Mouse (Mus musculus) ES-E14 (cell line): ENCODE data around the gene Cyp2d40. TPM values are rescaled to one million over a fixed set of nuclear protein-coding genes. Genes with fewer than 3 reads are reported as not detected.

Source experiments
- DNase-seq: peaks from one replicate; pipeline ENCODE4 v3.0.0-alpha.2; 2013; ENCODE audit warnings: low read depth, low spot score
- H3K27ac ChIP-seq: 2 replicates; pipeline ENCODE4 v1.5.1; 2012; ENCODE audit warnings: low read depth, mild to moderate bottlenecking, low read length, moderate library complexity, mixed read lengths; ENCODE audit not compliant: poor library complexity, insufficient read depth, severe bottlenecking
- H3K36me3 ChIP-seq: 2 replicates; pipeline ENCODE4 v1.6.1; 2012; ENCODE audit warnings: mild to moderate bottlenecking, low read length, moderate library complexity, mixed read lengths; ENCODE audit not compliant: control insufficient read depth, poor library complexity, insufficient read depth, severe bottlenecking
- H3K4me1 ChIP-seq, 2 experiments: fragments of 150-350 bp in 1 of 2; sonication (generic) in 1 of 2; 2 replicates each; pipeline ENCODE4 v1.6.1; 2012; ENCODE audit warnings: low read length in 2 of 2, mild to moderate bottlenecking in 1 of 2, mixed read lengths in 1 of 2; ENCODE audit not compliant: control insufficient read depth in 2 of 2, insufficient read depth in 2 of 2, poor library complexity in 1 of 2
- H3K4me3 ChIP-seq, 2 experiments: fragments of 150-350 bp in 1 of 2; sonication (generic) in 1 of 2; 2 replicates each; pipeline ENCODE4 v1.5.1; 2012; ENCODE audit warnings: low read length in 2 of 2, low read depth in 1 of 2, mild to moderate bottlenecking in 1 of 2, mixed read lengths in 1 of 2; ENCODE audit not compliant: insufficient read depth in 1 of 2, poor library complexity in 1 of 2, severe bottlenecking in 1 of 2
- H3K9ac ChIP-seq: 2 replicates; pipeline ENCODE4 v1.6.1; 2012; ENCODE audit warnings: low read depth, mild to moderate bottlenecking, low read length, mixed read lengths; ENCODE audit not compliant: poor library complexity, insufficient read depth, severe bottlenecking
- H3K9me3 ChIP-seq: fragments of 150-350 bp; sonication (generic); 2 replicates; pipeline ENCODE4 v1.6.1; 2012; ENCODE audit warnings: low read depth, mild to moderate bottlenecking, low read length; ENCODE audit not compliant: control insufficient read depth, insufficient read depth
- CHD2 ChIP-seq: IDR thresholded peaks from 2 replicates; pipeline ENCODE4 v1.6.1; 2014; ENCODE audit warnings: mild to moderate bottlenecking, low read depth, low read length, inconsistent platforms
- HCFC1 ChIP-seq: IDR thresholded peaks from 2 replicates; pipeline ENCODE4 v1.6.1; 2012; ENCODE audit warnings: low read length, inconsistent platforms, borderline replicate concordance; ENCODE audit not compliant: insufficient read depth
- MAFK ChIP-seq: IDR thresholded peaks from 2 replicates; pipeline ENCODE4 v1.6.1; 2014; ENCODE audit warnings: mild to moderate bottlenecking, low read depth, low read length, inconsistent platforms; ENCODE audit not compliant: insufficient read depth
- ZC3H11A ChIP-seq: IDR thresholded peaks from 2 replicates; pipeline ENCODE4 v1.6.1; 2012; ENCODE audit warnings: low read depth, mild to moderate bottlenecking, inconsistent platforms, low read length, borderline replicate concordance
- ZNF384 ChIP-seq: IDR thresholded peaks from 2 replicates; pipeline ENCODE4 v1.6.1; 2012; ENCODE audit warnings: low read depth, low read length, inconsistent platforms
- in situ Hi-C, 2 experiments: fragments of 600-800 bp; cut with MboI; formaldehyde crosslinking; loops; one replicate each; pipeline ENCODE4 v1.15.1; 2025; ENCODE audit warnings: low sequenced_read_pairs in 2 of 2, inconsistent platforms in 1 of 2; ENCODE audit not compliant: unreplicated experiment in 2 of 2
- total RNA-seq: library from RNA; depleted of rRNA; stranded (reverse); fragments of 300-350 nt; gene quantifications from 2 replicates; pipeline ENCODE4 v1.2.3, GENCODE M21; 2012; rRNA removed

Cyp2d40 gene
- total RNA-seq, result not detected in 2 replicates

DNA sequence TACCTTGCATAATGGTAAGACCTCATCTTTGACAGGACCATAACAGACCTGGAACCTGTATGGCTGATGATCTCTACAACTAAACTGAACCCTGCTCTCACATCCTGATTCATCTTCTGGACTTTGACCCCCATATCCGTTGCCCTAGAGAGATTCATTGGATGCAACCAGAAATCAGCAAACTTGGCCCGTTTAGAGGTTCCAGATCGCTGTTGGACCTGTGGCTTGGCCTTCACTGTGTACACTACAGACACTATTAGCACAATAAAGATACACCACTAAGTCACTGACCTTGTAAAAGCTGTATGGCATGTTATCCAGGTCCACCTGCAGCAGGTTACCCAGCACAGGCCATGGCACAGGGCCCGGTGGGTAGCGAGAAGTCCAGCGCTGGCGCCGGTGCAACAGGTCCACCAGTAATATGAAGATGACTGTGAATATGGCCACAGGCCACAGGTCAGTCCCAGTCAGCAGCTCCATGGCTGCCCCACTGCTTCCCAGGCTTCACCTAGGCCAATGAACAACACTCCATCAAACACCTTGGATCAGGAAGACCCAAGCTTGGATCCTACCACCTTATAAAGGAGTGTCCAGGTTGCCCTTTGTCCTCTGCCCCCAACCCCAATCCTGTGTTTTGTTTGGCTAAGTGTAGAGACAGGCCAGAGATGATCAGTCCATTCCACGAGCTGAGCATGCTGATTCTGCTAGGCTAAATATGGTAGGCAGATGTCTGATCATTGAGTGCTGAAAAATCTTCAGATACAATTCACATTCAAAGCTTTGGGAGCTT lies at the start of gene Cyp2d40:
Gene Cyp2d40 (minus strand): TSS at position 553 of the 790 bp plus-strand sequence.
- in situ Hi-C loops, result no loop called here
- no peak for DNase-seq
- Histone ChIP-seq H3K4me1 (no peaks in the 10 kb centered on the region), H3K36me3 (no peaks in the 10 kb centered on the region), H3K4me3 (no peak within 1 kb of the TSS), H3K9ac (no peak within 1 kb of the TSS), H3K27ac (no peak within 1 kb of the TSS), H3K9me3 (no peaks in the 10 kb centered on the region)
- no peak for TF ChIP-seq ZC3H11A

DNA sequence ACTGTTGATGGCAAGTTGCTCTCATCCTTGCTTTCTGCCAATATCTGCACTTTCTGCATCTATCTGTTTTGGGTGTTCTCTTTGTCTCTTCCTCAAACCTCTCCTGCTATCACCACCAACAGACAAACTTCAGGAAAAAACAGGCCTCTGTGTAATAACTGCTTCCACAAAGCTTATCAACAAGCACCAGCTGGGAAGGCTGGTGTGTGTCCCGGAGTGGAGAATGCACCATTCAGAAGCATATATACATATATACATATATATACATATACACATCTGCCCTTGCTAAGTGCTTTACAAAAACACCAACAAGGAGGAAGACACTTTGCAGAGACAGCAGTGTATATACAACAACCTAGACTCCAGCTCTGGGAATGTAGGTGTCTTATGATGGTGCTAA lies 46.6 kb upstream of the Cyp2d40 start:
- Histone ChIP-seq H3K4me1 (peaks cover 0 to 7% of the 10 kb centered on the region in 2 experiments; a peak in 2 of 4 replicates), H3K9me3 (no peaks in the 10 kb centered on the region), H3K36me3 (peaks cover 13% of the 10 kb centered on the region; the same call in 1 of the 2 replicates), H3K27ac (no peak overlapping the region), H3K4me3 (no peak overlapping the region), H3K9ac (no peak overlapping the region)
- TF ChIP-seq CHD2 (no peak), MAFK (no peak), ZNF384 (no peak), ZC3H11A (no peak), HCFC1 (no peak)
- in situ Hi-C loops, result no loop called here
- DNase-seq, result no peak

DNA sequence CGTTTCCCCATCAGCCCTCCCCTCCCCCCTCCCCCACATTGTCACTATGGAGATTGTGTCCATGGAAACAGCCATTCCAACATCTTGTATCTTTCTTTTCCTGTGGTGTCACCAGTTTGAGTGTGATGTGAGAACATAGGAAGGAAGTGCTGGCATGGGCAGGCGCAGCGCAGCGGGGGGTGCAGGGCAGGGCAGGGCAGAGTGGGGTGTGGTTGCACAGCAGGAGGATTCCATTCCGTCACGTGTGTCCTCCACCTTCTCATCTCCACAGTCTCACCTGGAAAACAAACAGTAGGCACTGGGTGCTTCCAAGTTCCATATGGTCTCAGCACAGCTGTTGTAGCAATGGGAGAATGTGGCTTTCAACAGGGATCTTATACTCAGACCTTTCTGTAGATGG lies 45.5 kb upstream of the Cyp2d40 start:
- Histone ChIP-seq H3K36me3 (peaks cover 13% of the 10 kb centered on the region; the same call in 1 of the 2 replicates), H3K4me1 (peaks cover 0 to 7% of the 10 kb centered on the region in 2 experiments; a peak in 2 of 4 replicates), H3K9me3 (no peaks in the 10 kb centered on the region), H3K9ac (no peak overlapping the region), H3K27ac (no peak overlapping the region), H3K4me3 (no peak overlapping the region)
- TF ChIP-seq HCFC1, result no peak
- TF ChIP-seq ZC3H11A, result no peak
- TF ChIP-seq MAFK, result no peak
- no peak for TF ChIP-seq CHD2
- no peak for TF ChIP-seq ZNF384
- DNase-seq, result peak; percentile 17
- in situ Hi-C loops, result loop anchor here in 1 of 2 experiments (10.0 kb wide), 1 partner anchor 235 kb away; no protein-coding TSS in a partner anchor

DNA sequence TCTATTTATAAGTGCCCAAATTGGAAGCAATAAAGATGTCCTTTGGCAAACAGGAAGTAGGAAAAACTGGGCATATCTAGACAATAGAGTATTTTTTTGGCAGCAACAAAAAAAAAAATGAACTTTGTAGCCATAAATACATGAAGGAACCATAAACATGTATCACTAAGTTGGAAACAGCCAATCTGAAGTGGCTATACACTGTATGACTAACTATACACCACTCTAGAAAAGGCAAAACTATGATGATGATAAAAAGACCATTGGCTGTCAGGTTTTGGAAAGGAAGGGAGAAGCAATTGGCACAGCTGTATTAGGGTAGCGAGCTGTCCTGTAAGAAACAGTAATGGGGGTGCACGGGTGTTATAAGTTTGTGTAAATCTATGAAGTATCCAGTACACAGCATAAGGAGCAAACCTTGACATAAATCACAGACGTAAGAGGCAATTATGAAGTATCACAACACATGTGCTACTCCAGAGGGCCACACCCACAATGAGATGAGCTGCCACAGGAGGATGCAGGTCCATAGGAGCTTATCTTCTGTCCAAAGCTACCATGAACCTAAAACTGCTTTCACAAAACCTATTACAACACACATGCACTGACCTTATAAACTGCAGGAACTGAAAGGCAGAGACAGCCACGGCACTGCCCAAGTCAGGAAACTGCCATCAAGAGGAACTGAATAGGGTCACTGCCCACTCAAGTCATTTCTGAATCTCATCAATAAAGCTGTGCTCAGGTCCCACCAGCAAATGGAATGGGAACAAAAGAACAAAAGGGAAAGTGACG lies 43.2 kb upstream of the Cyp2d40 start:
- in situ Hi-C loops, result loop anchor here in 1 of 2 experiments (10.0 kb wide), 1 partner anchor 238 kb away; no protein-coding TSS in a partner anchor
- Histone ChIP-seq H3K27ac (no peak overlapping the region), H3K9me3 (no peaks in the 10 kb centered on the region), H3K4me3 (no peak overlapping the region), H3K4me1 (peaks cover 0 to 7% of the 10 kb centered on the region in 2 experiments; a peak in 2 of 4 replicates), H3K36me3 (peaks cover 8% of the 10 kb centered on the region; the same call in 1 of the 2 replicates), H3K9ac (no peak overlapping the region)
- no peak for TF ChIP-seq ZNF384
- TF ChIP-seq HCFC1, result no peak
- TF ChIP-seq MAFK, result no peak
- no peak for TF ChIP-seq ZC3H11A
- no peak for TF ChIP-seq CHD2
- no peak for DNase-seq
